Mouse (Mus musculus) monocyte, adult 5-6 weeks (primary cell): ENCODE results near the gene Olfr54. TPM values are rescaled to one million over a fixed set of nuclear protein-coding genes. Genes with fewer than 3 reads are reported as not detected.

Source experiments
- ATAC-seq: fragments of 153-309, 156-312 bp; replicated peaks from 2 replicates; pipeline ENCODE4 v1.8.0; 2017; ENCODE audit warnings: mild to moderate bottlenecking; ENCODE audit not compliant: low TSS enrichment, insufficient number of reproducible peaks, severe bottlenecking, poor library complexity, low FRiP score
- total RNA-seq: library from RNA; stranded (forward); fragments of 200-1000, 200-491, 200-594 nt; gene quantifications from 3 replicates; pipeline ENCODE4 v1.2.3, GENCODE M21; 2017

The Olfr54 gene
- total RNA-seq, 1 experiment from 2014 or later: not detected

DNA sequence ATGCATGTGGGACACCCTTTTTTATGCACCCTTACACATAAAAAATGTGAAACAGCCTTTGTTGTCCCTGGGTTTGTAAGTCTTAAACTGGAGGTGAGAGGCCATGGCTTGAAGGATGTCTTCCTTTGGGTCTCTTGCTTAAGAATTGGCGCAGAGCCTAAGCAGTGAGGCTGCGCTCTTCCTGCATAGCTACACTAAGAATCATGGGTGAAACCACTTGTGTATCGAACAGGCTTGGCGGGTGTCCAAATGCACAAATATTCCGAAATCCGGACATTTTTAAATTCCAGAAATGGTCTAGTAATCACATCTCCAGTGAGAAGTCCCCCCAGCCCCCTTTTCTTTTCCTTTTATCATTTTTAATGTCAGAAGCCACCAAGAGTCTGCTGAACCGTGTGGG is 49.2 kb downstream of the Olfr54 start:
- ATAC-seq: no peak

DNA sequence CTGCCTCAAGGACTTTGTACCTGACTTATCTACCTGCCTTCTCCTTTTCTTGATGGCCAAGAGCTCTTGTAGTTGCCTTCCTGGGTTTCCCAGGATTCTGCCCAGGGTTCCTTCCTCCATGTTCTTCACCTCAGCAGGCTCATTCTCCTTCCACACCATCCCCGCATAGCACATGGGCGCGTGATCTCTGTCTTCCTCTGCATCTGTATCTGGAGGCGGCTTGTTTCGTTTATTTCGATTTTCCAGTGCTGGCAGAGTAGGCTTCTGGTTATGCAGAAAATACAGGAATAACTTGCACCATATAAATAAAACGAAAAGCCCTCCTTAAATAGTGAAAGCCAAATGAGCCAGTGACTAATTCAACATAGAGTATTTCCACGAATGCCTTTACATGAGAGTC is 49.8 kb downstream of the Olfr54 start:
- ATAC-seq: no peak

Other genes with a start within 250 kb of the Olfr54 start
- gene Zfp354c, start 186.5 kb upstream of the Olfr54 start, total RNA-seq: 0.19 to 0.97 TPM (median 0.85 TPM) in 3 replicates
- gene Zfp879, start 172.7 kb upstream of the Olfr54 start, total RNA-seq: not detected in 3 replicates
- gene Grm6, start 163.6 kb upstream of the Olfr54 start, total RNA-seq: 0.38 TPM in 1 of 3 replicates, not detected in the others
- not detected in 3 replicates for gene Zfp454, start 126.6 kb upstream of the Olfr54 start, total RNA-seq
- 0.11 TPM in 1 of 3 replicates, not detected in the others for gene Zfp2, start 98.1 kb upstream of the Olfr54 start, total RNA-seq
- not detected in 3 replicates for gene Zfp354b, start 82.6 kb upstream of the Olfr54 start, total RNA-seq
- gene 4933414I15Rik, start 70.5 kb upstream of the Olfr54 start, total RNA-seq: not detected in 3 replicates
- gene Prop1, start 60.5 kb upstream of the Olfr54 start, total RNA-seq: not detected in 3 replicates
- 0.53 TPM in 1 of 3 replicates, not detected in the others for gene Olfr1378, start 47.7 kb upstream of the Olfr54 start, total RNA-seq
- not detected in 3 replicates for gene Olfr1377, start 32.3 kb upstream of the Olfr54 start, total RNA-seq
- not detected in 3 replicates for gene Olfr51, start 10.6 kb upstream of the Olfr54 start, total RNA-seq
- not detected in 3 replicates for gene Olfr1375, start 33.9 kb downstream of the Olfr54 start, total RNA-seq
- gene Zfp354a, start 45.0 kb downstream of the Olfr54 start, total RNA-seq: not detected in 3 replicates
- gene Gm12569, start 206.2 kb downstream of the Olfr54 start, total RNA-seq: not detected in 3 replicates
- 398 to 459 TPM (median 457 TPM) in 3 replicates for gene Clk4, start 247.5 kb downstream of the Olfr54 start, total RNA-seq
- gene BC049762, start 248.8 kb downstream of the Olfr54 start, total RNA-seq: not detected in 3 replicates